Mouse (Mus musculus) MEL (cell line): ENCODE data around the gene Slc35b1. TPM values are rescaled to one million over a fixed set of nuclear protein-coding genes. Genes with fewer than 3 reads are reported as not detected.

Experiments
- DNase-seq: peaks from one replicate; pipeline ENCODE4 v3.0.0; 2011; ENCODE audit warnings: low read depth, low spot score
- H3K27ac ChIP-seq: 2 replicates; pipeline ENCODE4 v1.5.1; 2012; ENCODE audit warnings: low read depth, mild to moderate bottlenecking, control low read depth, low read length, moderate library complexity; ENCODE audit not compliant: control insufficient read depth
- H3K27me3 ChIP-seq, 2 experiments: fragments of 150-350 bp in 1 of 2; sonication (generic) in 1 of 2; 2 replicates each; pipeline ENCODE4 v1.6.1; 2012; ENCODE audit warnings: low read length in 2 of 2, mild to moderate bottlenecking in 2 of 2, improper control_type of control experiment in 1 of 2, moderate library complexity in 1 of 2; ENCODE audit not compliant: insufficient read depth in 2 of 2, control insufficient read depth in 1 of 2
- H3K36me3 ChIP-seq, 2 experiments: 2 replicates each; pipeline ENCODE4 v1.6.1; 2012 to 2014; ENCODE audit warnings: low read length in 2 of 2, improper control_type of control experiment in 1 of 2, inconsistent platforms in 1 of 2, mild to moderate bottlenecking in 1 of 2; ENCODE audit not compliant: insufficient read depth in 2 of 2, control insufficient read depth in 1 of 2
- H3K4me1 ChIP-seq, 2 experiments: fragments of 150-350 bp in 1 of 2; sonication (generic) in 1 of 2; 2 replicates each; pipeline ENCODE4 v1.6.1; 2012; ENCODE audit warnings: low read length in 2 of 2, improper control_type of control experiment in 1 of 2, mild to moderate bottlenecking in 1 of 2; ENCODE audit not compliant: insufficient read depth in 2 of 2, control insufficient read depth in 1 of 2
- H3K4me3 ChIP-seq, 2 experiments: fragments of 150-350 bp in 1 of 2; sonication (generic) in 1 of 2; 2 replicates each; pipeline ENCODE4 v1.5.1; 2012; ENCODE audit warnings: low read depth in 2 of 2, low read length in 2 of 2, mild to moderate bottlenecking in 2 of 2, moderate library complexity in 2 of 2, control low read depth in 1 of 2, improper control_type of control experiment in 1 of 2; ENCODE audit not compliant: control insufficient read depth in 1 of 2, insufficient read depth in 1 of 2
- H3K79me2 ChIP-seq: 2 replicates; pipeline ENCODE4 v1.6.1; 2012; ENCODE audit warnings: mild to moderate bottlenecking, low read length, moderate library complexity; ENCODE audit not compliant: control insufficient read depth, poor library complexity, insufficient read depth
- H3K9ac ChIP-seq: 2 replicates; pipeline ENCODE4 v1.6.1; 2012; ENCODE audit warnings: low read depth, mild to moderate bottlenecking, control low read depth, low read length, moderate library complexity; ENCODE audit not compliant: control insufficient read depth, poor library complexity, severe bottlenecking
- H3K9me3 ChIP-seq: fragments of 150-350 bp; sonication (generic); replicated peaks from 2 replicates; pipeline ENCODE4 v1.6.1; 2012; ENCODE audit warnings: mild to moderate bottlenecking, low read length, improper control_type of control experiment, moderate library complexity; ENCODE audit not compliant: insufficient read depth
- BHLHE40 ChIP-seq: IDR thresholded peaks from 2 replicates; pipeline ENCODE4 v1.6.1; 2012; ENCODE audit warnings: low read depth, mild to moderate bottlenecking, inconsistent platforms, low read length, improper control_type of control experiment, borderline replicate concordance
- CHD1 ChIP-seq: IDR thresholded peaks from 2 replicates; pipeline ENCODE4 v1.6.1; 2012; ENCODE audit warnings: low read depth, mild to moderate bottlenecking, inconsistent platforms, low read length, improper control_type of control experiment
- CHD2 ChIP-seq: IDR thresholded peaks from 2 replicates; pipeline ENCODE4 v1.6.1; 2011; ENCODE audit warnings: low read length, improper control_type of control experiment
- CTCF ChIP-seq, 3 experiments: IDR thresholded peaks in 2 of 3; conservative IDR thresholded peaks in 1 of 3; 2 replicates each; pipeline ENCODE4 v1.5.1; 2011 to 2012; ENCODE audit warnings: low read length in 3 of 3, low read depth in 2 of 3, mild to moderate bottlenecking in 2 of 3, improper control_type of control experiment in 1 of 3, inconsistent platforms in 1 of 3, mixed read lengths in 1 of 3, moderate library complexity in 1 of 3; ENCODE audit not compliant: control insufficient read depth in 1 of 3, insufficient read depth in 1 of 3, poor library complexity in 1 of 3, severe bottlenecking in 1 of 3
- ELF1 ChIP-seq: IDR thresholded peaks from 2 replicates; pipeline ENCODE4 v1.6.1; 2014; ENCODE audit warnings: low read depth, mild to moderate bottlenecking, inconsistent platforms, low read length, improper control_type of control experiment, moderate library complexity
- EP300 ChIP-seq, 2 experiments: IDR thresholded peaks; 2 replicates each; pipeline ENCODE4 v1.6.1; 2011; ENCODE audit warnings: improper control_type of control experiment in 2 of 2, low read length in 2 of 2, low read depth in 1 of 2, mild to moderate bottlenecking in 1 of 2
- GATA1 ChIP-seq: IDR thresholded peaks from 2 replicates; pipeline ENCODE4 v1.6.1; 2011; ENCODE audit warnings: low read depth, low read length, improper control_type of control experiment
- HCFC1 ChIP-seq: IDR thresholded peaks from 2 replicates; pipeline ENCODE4 v1.6.1; 2012; ENCODE audit warnings: low read depth, mild to moderate bottlenecking, inconsistent platforms, low read length, improper control_type of control experiment, moderate library complexity
- JUND ChIP-seq: IDR thresholded peaks from 2 replicates; pipeline ENCODE4 v1.6.1; 2011; ENCODE audit warnings: low read depth, mild to moderate bottlenecking, improper control_type of control experiment, low read length
- KAT2A ChIP-seq: conservative IDR thresholded peaks from 2 replicates; pipeline ENCODE4 v1.6.1; 2012; ENCODE audit warnings: low read depth, low read length, improper control_type of control experiment, inconsistent platforms
- MAFK ChIP-seq: IDR thresholded peaks from 2 replicates; pipeline ENCODE4 v1.6.1; 2011; ENCODE audit warnings: low read depth, mild to moderate bottlenecking, low read length, improper control_type of control experiment, borderline replicate concordance
- MAZ ChIP-seq: IDR thresholded peaks from 2 replicates; pipeline ENCODE4 v1.6.1; 2012; ENCODE audit warnings: low read depth, mild to moderate bottlenecking, inconsistent platforms, low read length, improper control_type of control experiment
- MEF2A ChIP-seq: IDR thresholded peaks from 2 replicates; pipeline ENCODE4 v1.6.1; 2014; ENCODE audit warnings: low read depth, mild to moderate bottlenecking, inconsistent platforms, low read length, improper control_type of control experiment; ENCODE audit not compliant: poor library complexity, insufficient replicate concordance, severe bottlenecking; ENCODE audit errors: extremely low read depth
- MXI1 ChIP-seq: IDR thresholded peaks from 2 replicates; pipeline ENCODE4 v1.6.1; 2011; ENCODE audit warnings: mild to moderate bottlenecking, low read depth, low read length, improper control_type of control experiment
- MYB ChIP-seq: IDR thresholded peaks from 2 replicates; pipeline ENCODE4 v1.6.1; 2011; ENCODE audit warnings: mild to moderate bottlenecking, low read depth, low read length, improper control_type of control experiment
- MYC ChIP-seq: IDR thresholded peaks from 2 replicates; pipeline ENCODE4 v1.6.1; 2011; ENCODE audit warnings: low read depth, mild to moderate bottlenecking, low read length, improper control_type of control experiment, moderate library complexity
- NELFE ChIP-seq: IDR thresholded peaks from 2 replicates; pipeline ENCODE4 v1.6.1; 2011; ENCODE audit warnings: low read depth, low read length, improper control_type of control experiment
- NRF1 ChIP-seq: IDR thresholded peaks from 2 replicates; pipeline ENCODE4 v1.6.1; 2014; ENCODE audit warnings: low read depth, mild to moderate bottlenecking, inconsistent platforms, low read length, improper control_type of control experiment, moderate library complexity; ENCODE audit not compliant: poor library complexity, insufficient read depth, severe bottlenecking
- POLR2A ChIP-seq, 2 experiments: IDR thresholded peaks; 2 replicates each; pipeline ENCODE4 v1.6.1; 2011 to 2012; ENCODE audit warnings: low read length in 2 of 2, mild to moderate bottlenecking in 2 of 2, control low read depth in 1 of 2, improper control_type of control experiment in 1 of 2, low read depth in 1 of 2, moderate library complexity in 1 of 2; ENCODE audit not compliant: control insufficient read depth in 1 of 2, insufficient read depth in 1 of 2, poor library complexity in 1 of 2
- POLR2AphosphoS2 ChIP-seq: IDR thresholded peaks from 2 replicates; pipeline ENCODE4 v1.6.1; 2011; ENCODE audit warnings: low read length, improper control_type of control experiment
- POLR2AphosphoS5 ChIP-seq: IDR thresholded peaks from 2 replicates; pipeline ENCODE4 v1.6.1; 2012; ENCODE audit warnings: low read depth, borderline replicate concordance, mild to moderate bottlenecking, inconsistent platforms, low read length, moderate library complexity, mixed read lengths
- RAD21 ChIP-seq: IDR thresholded peaks from 2 replicates; pipeline ENCODE4 v1.6.1; 2011; ENCODE audit warnings: mild to moderate bottlenecking, low read depth, low read length, improper control_type of control experiment
- RCOR1 ChIP-seq: IDR thresholded peaks from 2 replicates; pipeline ENCODE4 v1.6.1; 2012; ENCODE audit warnings: low read depth, mild to moderate bottlenecking, inconsistent platforms, low read length, improper control_type of control experiment
- SIN3A ChIP-seq: IDR thresholded peaks from 2 replicates; pipeline ENCODE4 v1.6.1; 2012; ENCODE audit warnings: low read length, improper control_type of control experiment, inconsistent platforms
- SMC3 ChIP-seq: IDR thresholded peaks from 2 replicates; pipeline ENCODE4 v1.6.1; 2011; ENCODE audit warnings: low read depth, low read length, improper control_type of control experiment
- TAL1 ChIP-seq: IDR thresholded peaks from 2 replicates; pipeline ENCODE4 v1.6.1; 2012; ENCODE audit warnings: mild to moderate bottlenecking, inconsistent platforms, low read length, moderate library complexity, mixed read lengths
- TBP ChIP-seq: IDR thresholded peaks from 2 replicates; pipeline ENCODE4 v1.8.0; 2011; ENCODE audit warnings: low read depth, low read length, improper control_type of control experiment
- UBTF ChIP-seq: IDR thresholded peaks from 2 replicates; pipeline ENCODE4 v1.6.1; 2012; ENCODE audit warnings: low read depth, mild to moderate bottlenecking, inconsistent platforms, low read length, improper control_type of control experiment, moderate library complexity, borderline replicate concordance; ENCODE audit not compliant: insufficient read depth
- USF1 ChIP-seq: IDR thresholded peaks from 2 replicates; pipeline ENCODE4 v1.6.1; 2014; ENCODE audit warnings: low read depth, mild to moderate bottlenecking, inconsistent platforms, low read length, improper control_type of control experiment, moderate library complexity
- ZC3H11A ChIP-seq: IDR thresholded peaks from 2 replicates; pipeline ENCODE4 v1.6.1; 2012; ENCODE audit warnings: low read depth, mild to moderate bottlenecking, inconsistent platforms, low read length, improper control_type of control experiment
- ZMIZ1 ChIP-seq: IDR thresholded peaks from 2 replicates; pipeline ENCODE4 v1.6.1; 2012; ENCODE audit warnings: low read depth, mild to moderate bottlenecking, inconsistent platforms, low read length, improper control_type of control experiment, moderate library complexity
- ZNF384 ChIP-seq: IDR thresholded peaks from 2 replicates; pipeline ENCODE4 v1.6.1; 2012; ENCODE audit warnings: low read depth, mild to moderate bottlenecking, inconsistent platforms, low read length, improper control_type of control experiment
- polyA plus RNA-seq, 2 experiments: library from polyadenylated mRNA; stranded (reverse) in 1 of 2; unstranded in 1 of 2; fragments of >175 nt in 1 of 2; fragments of >200 nt in 1 of 2; gene quantifications; 2 replicates each; pipeline versions ENCODE4 v1.2.1 to v1.2.4; 2012; ENCODE audit warnings: low replicate concordance in 2 of 2, low read depth in 1 of 2; ENCODE audit not compliant: insufficient read length in 2 of 2, insufficient read depth in 1 of 2, missing spikeins in 1 of 2
- total RNA-seq: library from RNA; depleted of rRNA; stranded (reverse); fragments of 300-350 nt; gene quantifications from 2 replicates; pipeline ENCODE4 v1.2.3, GENCODE M21; 2012

Slc35b1 gene
- total and polyA plus RNA-seq, 3 experiments: 59.1 to 82.4 TPM; not detected in 1

- TF ChIP-seq SIN3A (peak; percentile 99), MYC (peak; percentile 93), ZNF384 (peak; percentile 16), POLR2AphosphoS2 (peak; percentile 93), ELF1 (peak; percentile 41; the same call in 1 of the 2 replicates), RCOR1 (peak; percentile 97), CHD2 (peak; percentile 15; the same call in 1 of the 2 replicates), NRF1 (peak; percentile 17; the same call in 1 of the 2 replicates), TAL1 (peak; percentile 95), ZC3H11A (peak; percentile 26; the same call in 1 of the 2 replicates), CTCF (IDR thresholded peaks at IDR 0.05 in 2 of 3, conservative IDR thresholded peaks at IDR 0.05 in 1 of 3; ENCODE audit: control insufficient read depth in 1 of 3, insufficient read depth in 1 of 3, low read depth in 2 of 3, low read length in 3 of 3, poor library complexity in 1 of 3, severe bottlenecking in 1 of 3) (no peak; a peak in 1 of 6 replicates), CHD1 (no peak), USF1 (peak; percentile 90), NELFE (peak; percentile 56; the same call in 1 of the 2 replicates), ZMIZ1 (peak; percentile 76)
Measured at GRCm38 (mm10) chr11:95356469-95357273, 27.8 kb upstream of the Slc35b1 start (continued).

GRCm38 (mm10) chr11:95358263-95358662 lies 26.2 kb upstream of the Slc35b1 start:
- no peak for DNase-seq
- H3K36me3 ChIP-seq: peaks cover 18 to 46% of the 10 kb centered on the region in 2 experiments
- peaks cover 40 to 47% of the 10 kb centered on the region in 2 experiments for H3K4me1 ChIP-seq
- H3K79me2 ChIP-seq: no peaks in the 10 kb centered on the region
- H3K27me3 ChIP-seq: no peaks in the 10 kb centered on the region
- peak overlapping the region; percentile 93; the same call in 1 of the 2 replicates for H3K27ac ChIP-seq
- no peak overlapping the region for H3K9ac ChIP-seq
- H3K9me3 ChIP-seq: no peaks in the 10 kb centered on the region
- no peak overlapping the region for H3K4me3 ChIP-seq
- TF ChIP-seq TAL1 (peak; percentile 22; the same call in 1 of the 2 replicates), POLR2AphosphoS5 (no peak), MYB (no peak), BHLHE40 (no peak), CTCF (IDR thresholded peaks at IDR 0.05 in 2 of 3, conservative IDR thresholded peaks at IDR 0.05 in 1 of 3; ENCODE audit: control insufficient read depth in 1 of 3, insufficient read depth in 1 of 3, low read depth in 2 of 3, low read length in 3 of 3, poor library complexity in 1 of 3, severe bottlenecking in 1 of 3) (no peak), NELFE (no peak), RAD21 (no peak), ZC3H11A (no peak), MAZ (no peak), UBTF (no peak), TBP (no peak), JUND (no peak), CHD1 (no peak), EP300 (IDR thresholded peaks at IDR 0.05; ENCODE audit: low read depth in 1 of 2, low read length in 2 of 2) (peak; percentile 26 to 61; a peak in 3 of 4 replicates), ZNF384 (no peak), GATA1 (peak; percentile 46; the same call in 1 of the 2 replicates), SMC3 (no peak), KAT2A (no peak), USF1 (no peak), NRF1 (no peak), HCFC1 (no peak), MEF2A (no peak), MAFK (no peak), MXI1 (peak; percentile 16; the same call in 1 of the 2 replicates), POLR2A (IDR thresholded peaks at IDR 0.05; ENCODE audit: control insufficient read depth in 1 of 2, insufficient read depth in 1 of 2, low read depth in 1 of 2, low read length in 2 of 2, poor library complexity in 1 of 2) (no peak)
